Mouse (Mus musculus): ENCODE measurements around the gene Sfmbt1.

DNA sequence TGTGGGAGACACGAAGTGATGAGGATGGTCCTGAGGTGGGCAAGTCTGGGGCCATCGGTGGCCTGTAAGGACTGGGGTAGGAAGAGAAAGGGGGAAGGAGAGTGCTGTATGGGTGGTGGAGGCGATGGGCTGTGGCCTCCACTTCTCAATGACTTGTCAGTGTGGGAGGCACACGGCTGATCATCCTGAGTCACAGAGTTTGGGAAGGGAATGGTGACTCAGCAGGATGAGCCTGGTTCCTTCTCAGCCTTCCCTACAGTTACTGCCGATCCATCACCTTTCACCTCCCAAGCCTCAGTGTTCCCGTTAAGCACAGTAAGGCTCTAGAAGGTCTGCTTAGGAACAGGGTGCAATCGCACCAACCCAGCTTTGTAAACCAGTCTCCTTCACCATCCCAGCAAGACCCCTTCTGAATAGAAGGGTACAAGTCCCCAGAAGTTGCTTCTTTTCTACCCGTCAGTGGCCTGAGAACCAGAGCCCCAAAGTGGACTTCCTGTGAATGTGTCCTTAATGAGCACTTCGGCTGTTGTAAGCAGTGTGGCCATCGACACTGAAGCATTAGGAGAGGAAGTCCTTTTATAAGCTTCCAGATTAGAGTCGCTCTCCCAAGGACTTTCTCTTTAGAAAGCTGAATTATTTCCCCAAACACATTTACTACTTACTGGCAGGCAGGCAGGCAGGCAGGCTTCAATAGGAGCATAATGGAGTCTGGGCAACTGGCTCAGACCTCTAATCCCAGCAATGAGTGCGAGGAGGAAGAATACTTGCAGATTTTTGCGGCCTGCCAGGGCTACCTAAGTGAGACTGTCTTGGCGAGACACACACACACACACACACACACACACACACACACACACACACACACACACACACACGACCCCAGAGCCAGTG lies 43.3 kb upstream of the Sfmbt1 start:
- TF ChIP-seq POLR2A (IDR thresholded peaks at IDR 0.05; ENCODE audit: borderline replicate concordance, low read depth, low read length) (no peak), CTCF (IDR thresholded peaks at IDR 0.05; ENCODE audit: low read depth, low read length) (no peak)
